Mouse (Mus musculus) lung, postnatal 36 days (tissue): Measurements from ENCODE around the gene Olfr669.
"Not testable (repeated sequence)": the region's sequence is repeated elsewhere in the genome, so short reads cannot be mapped to it uniquely, and the experiment has no call there.

Experiments used
- DNase-seq: peaks from one replicate; pipeline ENCODE4 v3.0.0; 2022; ENCODE audit warnings: mixed read lengths

Gene Olfr669

DNA sequence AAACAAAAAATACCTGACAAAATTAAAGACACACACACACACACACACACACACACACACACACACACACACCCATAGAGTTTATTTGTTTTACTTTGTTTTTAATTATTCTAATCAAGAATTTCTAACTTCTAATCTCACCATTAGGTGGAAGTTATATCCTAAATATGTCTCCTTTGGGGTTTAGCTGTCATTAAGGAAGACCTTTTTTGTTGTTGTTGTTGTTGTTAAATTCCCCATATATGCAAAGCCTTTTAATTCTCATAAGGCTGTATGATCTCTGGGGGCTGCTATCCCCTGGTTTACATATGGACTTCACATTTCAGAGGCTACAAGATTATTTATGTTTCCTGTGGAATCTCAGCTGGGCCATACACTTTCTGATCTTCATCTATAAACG lies at the start of gene Olfr669:
Olfr669 (plus strand) TSS at position 301 of the 400 bp plus-strand sequence.
- DNase-seq, result no peak

DNA sequence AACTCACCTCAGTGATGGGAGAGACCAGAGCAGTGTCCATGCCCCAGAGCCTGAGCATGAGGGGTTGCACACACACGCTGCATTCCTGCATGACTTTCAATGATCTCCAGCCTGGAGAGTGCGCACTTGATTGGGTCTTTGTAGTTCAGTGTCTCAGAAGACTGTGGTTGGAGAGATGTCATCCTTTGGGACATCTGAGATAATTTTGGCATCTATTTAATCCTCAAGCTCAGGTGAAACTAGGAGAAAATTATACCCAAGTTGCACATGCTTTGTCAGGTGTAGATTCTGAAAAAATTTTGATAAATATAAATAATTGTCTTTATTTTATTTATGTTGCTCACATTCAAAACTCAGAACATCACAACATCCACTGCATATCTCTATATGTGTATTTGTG lies 38.2 kb upstream of the Olfr669 start, which contains the start of gene Olfr666:
Olfr666 (minus strand) TSS at position 101 of the 400 bp plus-strand sequence.
- no peak for DNase-seq

DNA sequence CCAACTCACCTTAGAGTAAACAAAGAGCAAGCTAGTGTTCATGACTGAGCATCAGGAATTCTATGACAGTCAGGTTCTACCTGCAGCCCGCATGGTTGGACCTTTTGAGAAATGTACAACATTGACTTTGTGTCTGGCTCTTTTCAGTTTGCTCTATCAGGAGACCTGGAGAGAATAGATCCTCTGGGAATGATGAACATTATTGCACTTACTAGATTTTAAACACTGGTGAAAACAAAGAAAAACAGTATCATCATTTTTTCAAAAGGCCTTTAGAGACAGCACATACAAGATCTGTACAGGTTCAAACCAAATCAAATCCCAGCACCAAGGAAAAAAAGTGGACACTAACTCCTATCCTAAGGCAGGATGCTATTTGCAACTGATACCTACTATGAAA lies 12.7 kb upstream of the Olfr669 start, which contains the start of gene Olfr667:
Olfr667 (minus strand) TSS at position 101 of the 400 bp plus-strand sequence.
- no peak for DNase-seq

GRCm38 (mm10) chr7:104927957-104928356 lies 6.1 kb upstream of the Olfr669 start, which contains the start of gene Olfr668:
Gene Olfr668, minus strand, starts transcription at chr7:104928057.
- no peak for DNase-seq

- not testable (repeated sequence) for DNase-seq
Observed at GRCm38 (mm10) chr7:104950234-104950633, 16.2 kb downstream of the Olfr669 start.

DNA sequence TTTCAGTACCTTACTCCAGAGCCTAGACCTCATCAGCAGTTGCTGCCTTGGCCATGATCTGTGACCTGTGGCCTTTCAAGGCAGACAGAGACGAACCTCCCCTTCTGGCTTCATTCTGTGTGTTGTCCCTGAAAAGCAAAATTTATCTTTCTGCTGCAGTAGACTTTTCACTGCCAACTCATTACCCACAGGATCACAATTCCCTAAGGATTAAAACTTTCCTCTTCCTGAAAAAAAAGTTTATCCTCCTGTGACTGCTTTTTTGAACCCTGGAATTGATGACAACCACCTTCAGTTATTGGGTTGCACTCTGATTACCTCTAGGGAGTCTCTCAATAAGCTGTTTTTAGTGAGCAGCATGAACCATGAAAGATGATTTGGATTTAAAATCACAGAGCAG lies 28.5 kb downstream of the Olfr669 start, which contains the start of gene Olfr670:
Olfr670 (minus strand) TSS at position 101 of the 400 bp plus-strand sequence.
- no peak for DNase-seq

DNA sequence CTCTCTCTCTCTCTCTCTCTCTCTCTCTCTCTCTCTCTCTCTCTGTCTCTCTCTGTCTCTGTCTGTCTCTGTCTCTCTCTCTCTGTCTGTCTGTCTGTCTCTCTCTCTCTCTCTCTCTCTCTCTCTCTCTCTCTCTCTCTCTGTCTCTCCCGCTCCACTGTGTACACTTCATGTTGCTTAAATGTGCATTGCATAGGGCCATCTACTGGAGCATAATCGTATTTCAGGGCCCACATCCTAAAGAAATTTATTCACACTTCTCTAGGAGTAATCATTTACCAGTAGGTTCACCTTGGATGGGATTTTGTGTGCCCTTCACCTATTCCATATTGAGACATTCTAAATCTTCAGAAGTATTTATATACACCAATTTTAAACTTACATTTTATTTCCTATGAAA lies 38.5 kb downstream of the Olfr669 start:
- not testable (repeated sequence) for DNase-seq

GRCm38 (mm10) chr7:104979026-104979425 lies 45.0 kb downstream of the Olfr669 start, which contains the start of gene Olfr671:
Gene Olfr671, minus strand, starts transcription at chr7:104979126.
- no peak for DNase-seq
